11 mouse cellular contexts compared by ENCODE assay signal in the genomic region with DNA sequence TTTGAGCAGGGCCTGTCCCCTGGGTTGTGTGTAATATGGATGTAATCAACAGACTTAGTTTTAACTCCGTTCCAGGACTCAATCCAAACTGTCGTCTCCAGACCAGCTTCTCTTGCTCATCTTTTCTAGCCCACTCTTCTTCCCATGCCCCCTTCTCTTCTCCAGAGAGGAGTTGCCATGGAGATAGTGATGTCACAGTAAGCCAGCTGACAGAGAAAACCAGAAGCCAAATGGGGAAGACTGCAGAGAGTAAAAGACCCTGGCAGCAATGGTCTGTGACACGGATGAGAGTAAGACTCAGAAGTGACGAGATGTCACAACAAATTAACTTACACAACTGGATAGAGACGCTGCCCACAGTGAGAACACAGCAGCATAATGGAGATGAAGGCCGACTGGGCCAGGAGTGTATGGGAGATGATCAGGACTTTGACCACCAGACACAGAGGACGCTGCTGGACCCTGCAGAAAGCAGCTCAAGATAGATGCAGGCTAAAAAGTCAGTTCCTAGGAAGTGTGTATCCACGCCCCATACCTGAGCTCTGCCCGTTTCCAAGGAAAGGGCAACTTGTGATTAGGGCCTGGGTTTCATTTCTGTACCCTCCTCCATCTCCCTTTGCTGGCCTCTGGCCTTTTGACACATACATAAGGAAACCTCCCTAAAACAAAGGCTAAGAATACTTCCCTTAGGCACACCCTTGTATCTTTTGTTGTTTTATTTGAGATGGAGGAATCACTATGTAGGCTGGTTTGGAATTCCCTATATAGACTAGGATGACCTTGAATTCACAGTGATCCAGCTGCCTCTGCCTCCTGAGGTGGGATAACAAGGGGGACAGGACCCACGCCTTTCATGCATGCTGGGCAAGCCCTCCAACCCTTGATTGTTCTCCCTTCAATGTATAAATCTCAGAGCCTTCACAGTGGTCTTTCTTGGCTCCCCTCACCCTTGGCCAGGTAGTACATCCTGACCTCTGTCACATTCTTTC. TPM values are rescaled to one million over a fixed set of nuclear protein-coding genes. Genes with fewer than 3 reads are reported as not detected.
DNase-seq lines count a peak whose midpoint lies in the region; ATAC-seq and TF ChIP-seq lines count a peak whose summit lies in the region.
"Had no signal": no experiment of that assay in that cellular context is flagged by ENCODE, and none has a peak within 500 bp of the region (broad histone marks: within the 10 kb centered on the region; RNA-seq: fewer than 3 reads in every experiment).

No protein-coding gene starts in this region.

- no peaks in the 10 kb centered on the region; the same call in 1 of the 2 replicates for H3K4me1 ChIP-seq in bone marrow, adult 2 months (ENCODE audit: control insufficient read depth, insufficient read depth, low read length)
- H3K4me1 ChIP-seq in neural tube, embryonic 14.5 days (ENCODE audit: control insufficient read depth, insufficient read depth, low read length), result peaks cover 8% of the 10 kb centered on the region; the same call in 1 of the 2 replicates
- peaks cover 15% of the 10 kb centered on the region for H3K4me1 ChIP-seq in liver, embryonic 12.5 days

- TF ChIP-seq CTCF in bone marrow, adult 2 months (IDR thresholded peaks at IDR 0.05; ENCODE audit: control insufficient read depth, insufficient read depth, low read length), result no peak

- 67% methylated on average over 10 of the region's 10 CpGs for WGBS in bone marrow, adult 2 months
- WGBS in neural tube, embryonic 14.5 days, result 56% methylated on average over 10 of the region's 10 CpGs
- WGBS in liver, embryonic 12.5 days (ENCODE audit: insufficient replicate concordance), result 69% methylated on average over 10 of the region's 10 CpGs

- no peak for DNase-seq in frontal cortex, postnatal 25 days (ENCODE audit: low spot score in 2 of 2)
- DNase-seq in Muller cell, postnatal 12 days (ENCODE audit: inconsistent ontology term), result no peak
- no peak for DNase-seq in adipocyte (ENCODE audit: low spot score)
- DNase-seq: heart, postnatal 10 days had no signal

- no peak overlapping the region for H3K4me3 ChIP-seq in bone marrow, adult 2 months (replicated peaks; ENCODE audit: control insufficient read depth, low read depth, low read length)
- H3K4me3 ChIP-seq in neural tube, embryonic 14.5 days (ENCODE audit: low read depth, low read length), result no peak overlapping the region
- no peak overlapping the region for H3K4me3 ChIP-seq in liver, embryonic 12.5 days

- peak; percentile 64 for ATAC-seq in frontal cortex, adult (ENCODE audit: low TSS enrichment)
- peak; percentile 40 for ATAC-seq in granulocyte monocyte progenitor cell, adult 5-6 weeks (replicated peaks; ENCODE audit: poor library complexity, severe bottlenecking)
- peak; percentile 57 for ATAC-seq in neural tube, embryonic 14.5 days (ENCODE audit: low read depth)
- ATAC-seq in liver, embryonic 12.5 days, result no peak

- no peaks in the 10 kb centered on the region for H3K9me3 ChIP-seq in neural tube, embryonic 14.5 days (ENCODE audit: control insufficient read depth, low read length)
- H3K9me3 ChIP-seq in liver, embryonic 12.5 days (replicated peaks), result no peaks in the 10 kb centered on the region
- H3K9me3 ChIP-seq: G1E had no signal

- no peaks in the 10 kb centered on the region for H3K36me3 ChIP-seq in neural tube, embryonic 14.5 days (ENCODE audit: control insufficient read depth, insufficient read depth, low read length)
- no peaks in the 10 kb centered on the region for H3K36me3 ChIP-seq in liver, embryonic 12.5 days
- H3K36me3 ChIP-seq: G1E had no signal

- no peak overlapping the region for H3K9ac ChIP-seq in neural tube, embryonic 14.5 days (replicated peaks; ENCODE audit: low read depth, low read length)
- no peak overlapping the region for H3K9ac ChIP-seq in liver, embryonic 12.5 days
- H3K9ac ChIP-seq: liver, embryonic 14.5 days had no signal

- no peak for TF ChIP-seq POLR2A in bone marrow, adult 2 months (IDR thresholded peaks at IDR 0.05; ENCODE audit: borderline replicate concordance, control insufficient read depth, low read depth, low read length)

- no peaks in the 10 kb centered on the region for H3K27me3 ChIP-seq in neural tube, embryonic 14.5 days (ENCODE audit: control insufficient read depth, insufficient read depth, low read length)
- H3K27me3 ChIP-seq in liver, embryonic 12.5 days (replicated peaks), result no peaks in the 10 kb centered on the region

- H3K4me2 ChIP-seq in neural tube, embryonic 14.5 days (ENCODE audit: low read depth, low read length), result no peak overlapping the region
- no peak overlapping the region for H3K4me2 ChIP-seq in liver, embryonic 12.5 days

- H3K27ac ChIP-seq in bone marrow, adult 2 months (ENCODE audit: control insufficient read depth, insufficient read depth, low read depth, low read length, poor library complexity), result peak overlapping the region; percentile 7; the same call in 1 of the 2 replicates
- 0 out of 2 replicates have a peak overlapping the region, but pooled peaks have one; percentile 22 for H3K27ac ChIP-seq in neural tube, embryonic 14.5 days (ENCODE audit: low read depth, low read length)
- no peak overlapping the region for H3K27ac ChIP-seq in liver, embryonic 12.5 days
- H3K27ac ChIP-seq: liver, embryonic 14.5 days had no signal

RNA-seq across cellular contexts. Expression of gene Slc2a3, which starts 31.4 kb away (rescaled TPM):
- polyA plus RNA-seq in bone marrow, adult 2 months (2011; ENCODE audit: insufficient read depth, insufficient read length, low replicate concordance, missing spikeins), result 45.2 and 88.2 TPM in 2 replicates
- 4.7 and 6.5 TPM in 2 replicates for total RNA-seq in granulocyte monocyte progenitor cell, adult 5-6 weeks (2014; fragmentation: Nextera tagmentation)
- total RNA-seq in granulocyte monocyte progenitor cell, adult 5-6 weeks (2017), result 8.4 and 8.8 TPM in 2 replicates
- polyA plus RNA-seq in neural tube, embryonic 14.5 days (2014; fragmentation: Nextera tagmentation; extraction: Ambion mirVana), result 44.3 and 45.4 TPM in 2 replicates
- 35.5 and 38.7 TPM in 2 replicates for polyA plus RNA-seq in liver, embryonic 12.5 days (2016; fragmentation: Nextera tagmentation; extraction: Ambion mirVana)

RNA-seq across cellular contexts. Expression of gene Foxj2, which starts 49.6 kb away (rescaled TPM):
- 9.6 and 18.0 TPM in 2 replicates for polyA plus RNA-seq in bone marrow, adult 2 months (2011; ENCODE audit: insufficient read depth, insufficient read length, low replicate concordance, missing spikeins)
- total RNA-seq in granulocyte monocyte progenitor cell, adult 5-6 weeks (2014; fragmentation: Nextera tagmentation), result 5.2 and 8.1 TPM in 2 replicates
- total RNA-seq in granulocyte monocyte progenitor cell, adult 5-6 weeks (2017), result 1.6 and 3.5 TPM in 2 replicates
- polyA plus RNA-seq in neural tube, embryonic 14.5 days (2014; fragmentation: Nextera tagmentation; extraction: Ambion mirVana), result 8.8 and 9.8 TPM in 2 replicates
- 2.0 and 2.4 TPM in 2 replicates for polyA plus RNA-seq in liver, embryonic 12.5 days (2016; fragmentation: Nextera tagmentation; extraction: Ambion mirVana)
